Mouse (Mus musculus) heart, embryonic 13.5 days (tissue): ENCODE measurements around the gene Aplnr. TPM values are rescaled to one million over a fixed set of nuclear protein-coding genes. Genes with fewer than 3 reads are reported as not detected.
A peak's percentile ranks its signal among the peaks of the same experiment; 100 is the strongest.

Experiments
- ATAC-seq: fragments of 200-750 bp; cut with Nextera tagmentation; 2 replicates; pipeline ENCODE4 v1.8.0; 2017; ENCODE audit warnings: moderate TSS enrichment; ENCODE audit not compliant: insufficient number of reproducible peaks, low FRiP score, low TSS enrichment; ENCODE audit errors: extremely low read depth
- H3K27ac ChIP-seq: fragments of 300-500 bp; sonication (generic); replicated peaks from 2 replicates; pipeline ENCODE4 v1.5.1; 2015; ENCODE audit warnings: moderate library complexity, mild to moderate bottlenecking, inconsistent platforms
- H3K27me3 ChIP-seq: fragments of 300-500 bp; sonication (generic); replicated peaks from 2 replicates; pipeline ENCODE4 v1.6.1; 2015; ENCODE audit warnings: mild to moderate bottlenecking, inconsistent platforms
- H3K36me3 ChIP-seq: fragments of 300-500 bp; sonication (generic); 2 replicates; pipeline ENCODE4 v1.6.1; 2015; ENCODE audit warnings: mild to moderate bottlenecking, inconsistent platforms
- H3K4me1 ChIP-seq: fragments of 300-500 bp; sonication (generic); 2 replicates; pipeline ENCODE4 v1.6.1; 2015; ENCODE audit warnings: inconsistent platforms
- H3K4me2 ChIP-seq: fragments of 300-500 bp; sonication (generic); 2 replicates; pipeline ENCODE4 v1.6.1; 2015; ENCODE audit warnings: inconsistent platforms, mild to moderate bottlenecking, moderate library complexity
- H3K4me3 ChIP-seq: fragments of 300-500 bp; sonication (generic); 2 replicates; pipeline ENCODE4 v1.5.1; 2015; ENCODE audit warnings: moderate library complexity, mild to moderate bottlenecking, inconsistent platforms
- H3K9ac ChIP-seq: fragments of 300-500 bp; sonication (generic); 2 replicates; pipeline ENCODE4 v1.6.1; 2015; ENCODE audit warnings: inconsistent platforms, mild to moderate bottlenecking, moderate library complexity
- H3K9me3 ChIP-seq: fragments of 300-500 bp; sonication (generic); 2 replicates; pipeline ENCODE4 v1.6.1; 2016; ENCODE audit warnings: inconsistent platforms
- WGBS: fragments of 180-500 bp; shearing (Covaris S2); methylation state at CpG from one replicate; pipeline ENCODE4 v1.1.7; 2015; ENCODE audit warnings: mixed read lengths; 5-methylcytosine and 5-hydroxymethylcytosine counted together
- polyA plus RNA-seq: library from polyadenylated mRNA; unstranded; fragments of >200 nt; fragmentation: Nextera tagmentation; extraction: Ambion mirVana; gene quantifications from 2 replicates; pipeline ENCODE4 v1.2.1, GENCODE M21; 2015

Gene Aplnr
- polyA plus RNA-seq, 1 experiment from 2014 or later: 27.8 TPM

DNA sequence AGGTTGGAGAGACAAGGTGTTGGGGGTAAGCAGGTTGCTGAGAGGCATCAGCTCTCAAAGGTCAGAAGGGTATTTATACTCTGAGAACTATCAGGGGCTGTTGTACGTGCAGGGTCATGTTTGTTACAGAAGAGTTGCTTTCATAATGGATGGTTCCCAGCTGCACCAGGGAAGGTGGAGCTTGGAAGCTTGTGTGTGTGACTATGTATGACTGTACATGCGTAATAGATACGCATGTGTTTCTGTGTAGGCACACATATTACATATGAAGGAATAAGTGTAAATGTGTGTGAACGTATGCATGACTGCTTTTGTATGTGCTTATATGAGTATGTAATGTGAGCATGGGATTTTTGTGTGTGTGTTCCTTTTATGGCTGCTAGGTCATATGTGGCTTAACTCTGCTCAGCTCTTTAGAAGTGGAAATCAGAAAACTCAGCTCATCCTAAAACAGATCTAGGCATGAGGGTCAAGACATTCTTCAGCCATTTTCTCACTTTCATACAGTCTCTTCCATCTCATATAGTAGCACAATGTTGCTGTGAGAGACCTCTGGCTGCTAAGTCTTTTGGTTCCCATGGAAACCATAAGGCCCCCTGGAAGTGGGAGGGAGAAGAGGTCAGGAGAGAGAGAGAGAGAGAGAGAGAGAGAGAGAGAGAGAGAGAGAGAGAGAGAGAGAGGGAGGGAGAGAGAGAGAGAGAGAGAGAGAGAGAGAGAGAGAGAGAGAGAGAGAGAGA, 25.0 kb downstream of the Aplnr start:
- Histone ChIP-seq H3K4me2 (no peak overlapping the region), H3K36me3 (no peaks in the 10 kb centered on the region), H3K27ac (no peak overlapping the region), H3K27me3 (no peaks in the 10 kb centered on the region), H3K9ac (no peak overlapping the region), H3K4me3 (no peak overlapping the region), H3K4me1 (peaks cover 15% of the 10 kb centered on the region), H3K9me3 (no peaks in the 10 kb centered on the region)
- 58% methylated on average over 4 of the region's 4 CpGs for WGBS
- no peak for ATAC-seq

DNA sequence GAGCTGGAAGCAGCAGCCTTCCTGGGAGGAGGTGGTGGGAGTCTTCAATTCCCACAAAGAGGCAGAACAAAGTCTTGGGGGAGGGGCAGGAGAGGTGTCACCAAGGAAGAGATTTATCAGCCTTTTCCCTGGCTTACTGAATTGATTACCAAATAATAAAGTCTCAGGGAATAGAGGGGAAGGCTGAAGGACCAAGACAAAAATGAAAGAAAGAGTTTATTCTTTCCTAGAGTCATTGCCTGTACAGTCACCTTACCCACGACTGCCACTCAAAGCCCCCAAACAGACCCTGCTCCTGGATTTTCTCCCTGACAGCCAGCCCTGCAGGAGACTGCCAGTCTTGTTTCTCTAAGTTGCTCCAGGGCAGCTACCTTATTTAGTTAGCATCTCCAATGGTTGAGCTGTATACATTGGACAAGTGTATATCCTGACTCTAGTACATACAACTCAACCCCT, 25.6 kb downstream of the Aplnr start:
- no peaks in the 10 kb centered on the region for H3K36me3 ChIP-seq
- H3K9me3 ChIP-seq: no peaks in the 10 kb centered on the region
- H3K9ac ChIP-seq: no peak overlapping the region
- no peak for ATAC-seq
- 30% methylated on average over 1 of the region's 1 CpGs for WGBS
- no peak overlapping the region for H3K27ac ChIP-seq
- no peak overlapping the region for H3K4me2 ChIP-seq
- no peak overlapping the region for H3K4me3 ChIP-seq
- H3K4me1 ChIP-seq: peaks cover 15% of the 10 kb centered on the region
- no peaks in the 10 kb centered on the region for H3K27me3 ChIP-seq

DNA sequence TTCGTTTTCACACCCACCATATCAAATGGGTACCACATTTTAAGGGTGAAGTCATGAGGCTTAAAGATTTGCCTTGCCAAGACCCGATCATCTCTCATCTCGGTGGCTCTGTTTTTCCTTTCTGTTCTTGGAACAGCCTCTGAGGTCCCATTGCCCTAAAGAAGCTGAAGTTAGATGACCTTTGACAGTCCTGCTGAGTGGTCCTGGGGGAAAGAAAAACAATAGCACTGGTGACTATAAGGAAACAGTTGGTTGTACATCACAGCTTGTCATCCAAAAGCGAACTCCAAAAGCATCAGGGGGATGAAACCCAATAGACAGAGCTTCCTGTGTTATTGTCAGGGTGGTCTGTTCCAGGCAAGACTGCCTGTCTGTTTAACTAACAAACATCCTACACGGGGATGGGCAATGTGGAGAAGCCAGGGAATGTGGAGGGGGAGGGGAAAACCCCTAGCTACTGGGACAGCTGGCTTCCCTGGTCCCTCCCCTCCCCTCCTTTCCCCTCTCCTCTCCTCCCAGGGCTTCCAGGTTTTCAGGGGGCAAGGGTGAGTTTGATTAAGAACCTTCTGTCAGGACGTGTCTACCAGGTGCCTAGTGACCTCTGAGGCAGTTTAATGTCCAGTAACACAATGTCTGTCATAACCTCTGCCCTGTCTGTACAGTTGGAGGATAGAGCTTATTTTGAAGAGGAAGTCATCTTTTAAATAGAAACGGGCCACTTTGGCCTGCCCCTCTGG, 27.5 kb downstream of the Aplnr start:
- 16% methylated on average over 7 of the region's 7 CpGs for WGBS
- peaks cover 15% of the 10 kb centered on the region for H3K4me1 ChIP-seq
- no peaks in the 10 kb centered on the region for H3K36me3 ChIP-seq
- no peak overlapping the region for H3K4me2 ChIP-seq
- no peaks in the 10 kb centered on the region for H3K27me3 ChIP-seq
- ATAC-seq: no peak
- H3K4me3 ChIP-seq: no peak overlapping the region
- no peak overlapping the region for H3K27ac ChIP-seq
- H3K9me3 ChIP-seq: no peaks in the 10 kb centered on the region
- H3K9ac ChIP-seq: no peak overlapping the region

DNA sequence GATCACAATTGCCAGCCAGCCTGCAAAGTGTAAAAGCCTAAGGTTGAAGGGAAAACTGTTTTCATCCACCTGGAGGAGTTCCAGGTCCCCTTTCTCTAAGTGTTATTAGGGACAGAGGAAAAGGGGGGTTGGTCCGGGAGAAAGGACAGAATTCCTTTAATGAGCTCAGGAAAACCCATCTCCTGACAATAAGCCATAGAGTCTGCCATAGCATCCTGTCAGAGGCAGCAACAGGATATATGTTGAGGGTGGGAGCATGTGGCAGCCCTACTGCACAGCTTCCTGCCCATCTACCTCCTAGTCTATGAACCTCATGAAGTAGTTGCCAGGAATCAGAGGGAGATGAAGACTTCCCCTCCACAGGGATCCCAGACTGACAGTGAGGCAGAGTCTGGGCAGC, 31.6 kb downstream of the Aplnr start:
- no peak overlapping the region for H3K4me3 ChIP-seq
- no peaks in the 10 kb centered on the region for H3K36me3 ChIP-seq
- H3K9ac ChIP-seq: no peak overlapping the region
- H3K9me3 ChIP-seq: no peaks in the 10 kb centered on the region
- no peak overlapping the region for H3K4me2 ChIP-seq
- 54% methylated on average over 1 of the region's 1 CpGs for WGBS
- no peaks in the 10 kb centered on the region for H3K27me3 ChIP-seq
- 0 out of 2 replicates have a peak overlapping the region, but pooled peaks have one; percentile 10 for H3K27ac ChIP-seq
- ATAC-seq: no peak
- H3K4me1 ChIP-seq: peaks cover 12% of the 10 kb centered on the region; the same call in 1 of the 2 replicates

DNA sequence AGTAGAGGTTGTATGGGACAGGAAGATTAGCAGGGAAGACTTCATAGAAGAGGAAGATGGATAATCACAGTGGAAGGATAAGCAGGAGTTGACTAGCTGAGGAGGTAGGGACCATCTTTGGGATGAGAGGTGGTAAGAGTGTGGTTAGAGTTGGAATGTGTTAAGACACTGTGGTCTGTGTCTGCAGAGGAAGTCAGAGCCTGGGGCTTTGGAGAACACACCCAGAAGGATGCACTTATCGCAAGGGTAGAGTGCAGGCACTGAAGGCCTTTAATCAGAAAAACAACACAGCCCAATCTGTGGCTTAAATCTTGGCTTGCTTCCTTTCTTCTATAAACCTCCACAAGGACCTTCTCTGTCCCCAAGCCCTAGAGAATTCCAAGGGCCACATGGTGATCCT, 32.3 kb downstream of the Aplnr start:
- Histone ChIP-seq H3K27ac (peak overlapping the region; percentile 10; the same call in 1 of the 2 replicates), H3K4me3 (no peak overlapping the region), H3K4me1 (peaks cover 14% of the 10 kb centered on the region; the same call in 1 of the 2 replicates), H3K36me3 (no peaks in the 10 kb centered on the region), H3K9ac (no peak overlapping the region), H3K4me2 (no peak overlapping the region), H3K9me3 (no peaks in the 10 kb centered on the region), H3K27me3 (no peaks in the 10 kb centered on the region)
- no peak for ATAC-seq
- 38% methylated on average over 1 of the region's 1 CpGs for WGBS

DNA sequence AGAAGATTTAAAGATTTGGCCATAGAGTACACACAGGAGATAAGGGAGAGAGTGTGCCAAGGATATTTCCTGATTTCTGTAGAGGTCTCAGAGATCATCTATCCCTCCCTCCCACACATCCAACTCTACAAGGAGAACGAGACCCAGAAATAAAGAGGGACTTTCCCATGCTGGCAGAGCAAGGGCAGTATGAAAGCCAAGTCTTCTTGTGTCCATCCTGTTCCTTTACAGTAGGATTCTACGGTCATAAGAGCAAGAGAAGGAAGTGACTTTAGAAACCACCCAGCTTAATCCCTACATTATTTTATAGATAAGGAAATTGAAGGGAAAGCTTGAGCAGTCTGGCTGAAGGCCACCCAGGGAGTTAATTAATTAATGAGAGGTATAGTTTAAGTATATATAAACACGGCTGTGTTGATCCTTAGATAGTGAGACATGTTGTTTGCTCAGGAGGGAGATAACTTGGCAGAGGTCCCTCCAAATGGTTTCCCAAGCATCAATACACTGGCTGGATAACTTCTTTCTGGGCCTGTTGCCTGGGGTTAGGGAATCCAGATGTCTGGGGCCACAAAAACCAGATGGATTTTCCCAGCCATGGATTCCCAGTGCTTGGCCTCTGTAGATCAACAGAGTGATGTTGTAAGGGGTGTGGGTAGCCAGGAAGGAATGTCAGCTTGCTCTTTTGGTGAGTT, 36.2 kb downstream of the Aplnr start:
- H3K36me3 ChIP-seq: no peaks in the 10 kb centered on the region
- no peak overlapping the region for H3K4me2 ChIP-seq
- H3K9ac ChIP-seq: no peak overlapping the region
- 24% methylated on average over 3 of the region's 3 CpGs for WGBS
- H3K9me3 ChIP-seq: no peaks in the 10 kb centered on the region
- peak overlapping the region; percentile 20; the same call in 1 of the 2 replicates for H3K27ac ChIP-seq
- no peak for ATAC-seq
- H3K4me3 ChIP-seq: no peak overlapping the region
- no peaks in the 10 kb centered on the region for H3K27me3 ChIP-seq
- 0 out of 2 replicates have a peak, but pooled peaks cover 9% of the 10 kb centered on the region for H3K4me1 ChIP-seq

DNA sequence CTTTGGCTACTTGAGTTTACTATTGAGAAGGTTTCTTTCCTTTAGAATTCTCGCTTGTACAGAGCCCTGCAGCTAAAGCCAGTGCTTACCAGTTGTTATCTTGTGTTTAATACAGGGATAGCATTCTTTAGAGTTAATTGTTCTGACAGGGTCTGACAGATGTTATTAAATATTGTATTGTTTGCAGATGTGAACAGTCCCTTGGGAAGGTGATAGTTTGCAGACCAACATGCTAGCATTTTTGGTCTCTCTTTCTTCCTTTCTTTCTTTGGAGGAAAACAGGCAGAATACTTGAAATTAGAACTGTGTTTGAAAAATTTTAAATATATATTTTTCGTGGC, 36.7 kb downstream of the Aplnr start:
- Histone ChIP-seq H3K36me3 (no peaks in the 10 kb centered on the region), H3K4me3 (no peak overlapping the region), H3K9me3 (no peaks in the 10 kb centered on the region), H3K27ac (peak overlapping the region; percentile 20; the same call in 1 of the 2 replicates), H3K27me3 (no peaks in the 10 kb centered on the region), H3K4me2 (no peak overlapping the region), H3K4me1 (0 out of 2 replicates have a peak, but pooled peaks cover 9% of the 10 kb centered on the region), H3K9ac (no peak overlapping the region)
- WGBS: 46% methylated on average over 2 of the region's 2 CpGs
- ATAC-seq: no peak

DNA sequence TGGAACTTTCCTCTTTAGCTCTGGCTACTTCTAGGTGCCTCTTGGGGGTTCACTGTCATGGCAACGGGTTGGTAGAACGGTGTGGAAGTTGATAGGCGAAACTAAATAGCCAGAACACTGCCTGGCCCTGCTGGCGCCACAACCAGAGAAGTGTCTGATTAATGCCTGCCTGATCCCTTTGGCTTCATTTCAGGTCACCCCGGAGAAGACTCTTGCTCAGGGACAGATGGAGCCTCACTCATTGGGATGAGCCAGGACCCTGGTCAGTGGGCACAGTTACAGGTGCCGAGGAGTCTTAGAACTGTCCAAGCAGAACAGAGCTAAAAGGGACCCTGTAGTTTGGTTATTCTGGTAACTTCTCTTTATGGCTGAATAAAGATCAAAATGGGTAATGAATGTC, 37.5 kb downstream of the Aplnr start:
- no peaks in the 10 kb centered on the region for H3K36me3 ChIP-seq
- H3K27ac ChIP-seq: no peak overlapping the region
- H3K4me1 ChIP-seq: 0 out of 2 replicates have a peak, but pooled peaks cover 9% of the 10 kb centered on the region
- no peak overlapping the region for H3K9ac ChIP-seq
- no peaks in the 10 kb centered on the region for H3K9me3 ChIP-seq
- H3K4me2 ChIP-seq: no peak overlapping the region
- ATAC-seq: no peak
- H3K27me3 ChIP-seq: no peaks in the 10 kb centered on the region
- 70% methylated on average over 6 of the region's 6 CpGs for WGBS
- no peak overlapping the region for H3K4me3 ChIP-seq

DNA sequence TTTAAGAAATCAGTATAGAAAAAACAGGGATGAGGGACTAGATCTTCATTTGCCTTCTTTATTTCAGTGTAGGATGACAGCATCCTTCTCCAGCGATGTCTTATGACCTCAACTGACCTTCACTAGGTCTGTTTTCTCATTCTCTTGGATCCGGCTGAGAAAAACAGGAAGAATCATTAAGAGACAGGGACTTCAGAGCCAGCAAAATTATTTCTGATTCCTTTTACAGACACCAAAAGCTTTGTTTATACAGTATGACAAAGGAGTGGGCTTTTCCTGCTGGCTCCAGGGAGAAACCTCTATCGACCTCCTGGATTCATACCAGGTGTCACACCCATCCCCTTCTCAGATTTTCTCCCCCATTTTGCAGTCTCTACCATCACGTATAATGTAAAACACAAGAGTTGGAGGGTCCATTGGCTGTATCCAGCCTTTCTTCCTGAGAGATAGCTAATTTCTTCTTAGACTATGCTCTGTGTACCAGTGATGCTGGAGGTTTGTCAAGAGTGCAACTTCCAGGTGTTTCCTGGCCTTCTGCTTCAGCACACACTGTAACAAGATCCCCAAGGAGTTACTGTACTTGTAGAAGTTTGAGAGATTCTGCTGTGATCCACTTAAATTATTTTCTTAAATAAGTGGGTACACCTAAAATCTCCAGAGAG, 42.2 kb downstream of the Aplnr start:
- Histone ChIP-seq H3K4me3 (no peak overlapping the region), H3K4me1 (no peaks in the 10 kb centered on the region), H3K27me3 (no peaks in the 10 kb centered on the region), H3K4me2 (no peak overlapping the region), H3K9me3 (no peaks in the 10 kb centered on the region), H3K36me3 (no peaks in the 10 kb centered on the region), H3K9ac (no peak overlapping the region), H3K27ac (no peak overlapping the region)
- 53% methylated on average over 4 of the region's 4 CpGs for WGBS
- ATAC-seq: no peak

DNA sequence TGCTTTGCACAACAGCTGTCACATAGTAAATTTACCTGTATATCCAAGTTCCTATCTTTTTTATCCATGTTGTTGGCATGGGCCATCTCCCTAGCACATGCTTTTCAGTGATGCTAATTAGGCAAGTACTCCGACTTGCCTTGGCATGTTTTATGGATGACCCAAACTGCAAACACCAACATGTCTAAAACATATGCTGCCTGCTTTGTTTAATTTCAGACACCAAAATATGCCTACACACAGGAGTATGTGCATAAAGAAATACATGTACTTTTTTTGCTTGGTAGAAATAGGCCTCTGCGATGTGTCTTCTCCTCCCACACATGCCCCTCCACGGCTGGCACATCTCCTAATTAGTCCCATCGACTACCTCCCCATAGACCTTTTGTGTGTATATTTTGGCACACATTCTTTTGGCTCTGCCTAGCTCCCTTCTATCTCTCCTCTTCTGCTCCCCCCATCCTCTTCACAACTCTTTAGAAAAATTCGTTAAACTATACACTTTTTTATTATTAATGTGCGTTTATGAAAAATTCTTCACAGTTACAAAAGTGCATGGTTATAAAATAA, 51.6 kb downstream of the Aplnr start:
- 79% methylated on average over 6 of the region's 6 CpGs for WGBS
- no peaks in the 10 kb centered on the region for H3K9me3 ChIP-seq
- no peaks in the 10 kb centered on the region for H3K36me3 ChIP-seq
- no peak overlapping the region for H3K4me3 ChIP-seq
- H3K4me2 ChIP-seq: no peak overlapping the region
- H3K4me1 ChIP-seq: no peaks in the 10 kb centered on the region
- H3K27ac ChIP-seq: no peak overlapping the region
- ATAC-seq: no peak
- no peak overlapping the region for H3K9ac ChIP-seq
- H3K27me3 ChIP-seq: no peaks in the 10 kb centered on the region
